8 mouse cellular contexts compared by ENCODE assay signal in genomic region chr6:87669894-87670588, GRCm38 (mm10). TPM values are rescaled to one million over a fixed set of nuclear protein-coding genes. Genes with fewer than 3 reads are reported as not detected.
A peak's percentile ranks its signal among the peaks of the same experiment; 100 is the strongest.
DNase-seq lines count a peak whose midpoint lies in the region; ATAC-seq and TF ChIP-seq lines count a peak whose summit lies in the region.

No protein-coding gene starts in this region.

- no peak for ATAC-seq in embryonic facial prominence, embryonic 13.5 days (ENCODE audit: insufficient number of reproducible peaks, insufficient read depth, low FRiP score, low TSS enrichment, low read depth)
- no peak for ATAC-seq in limb, embryonic 15.5 days (ENCODE audit: insufficient number of reproducible peaks, low FRiP score, low TSS enrichment, low read depth)
- ATAC-seq in midbrain, embryonic 16.5 days: no peak

- H3K4me2 ChIP-seq in embryonic facial prominence, embryonic 13.5 days: peak overlapping the region; percentile 66
- no peak overlapping the region for H3K4me2 ChIP-seq in limb, embryonic 15.5 days
- peak overlapping the region; percentile 36 for H3K4me2 ChIP-seq in midbrain, embryonic 16.5 days (ENCODE audit: low read length)

- TF ChIP-seq CTCF in heart, adult 2 months (IDR thresholded peaks at IDR 0.05): peak; percentile 78

- no peak overlapping the region for H3K27ac ChIP-seq in heart, adult 2 months
- H3K27ac ChIP-seq in heart, embryonic 10.5 days: no peak overlapping the region
- no peak overlapping the region for H3K27ac ChIP-seq in embryonic facial prominence, embryonic 13.5 days
- no peak overlapping the region for H3K27ac ChIP-seq in limb, embryonic 15.5 days
- no peak overlapping the region for H3K27ac ChIP-seq in midbrain, embryonic 16.5 days (ENCODE audit: low read length)

- 41% methylated on average over 7 of the region's 7 CpGs for WGBS in heart, adult 2 months
- 38% methylated on average over 7 of the region's 7 CpGs for WGBS in heart, embryonic 10.5 days
- 40% methylated on average over 7 of the region's 7 CpGs for WGBS in embryonic facial prominence, embryonic 13.5 days
- WGBS in limb, embryonic 15.5 days: 39% methylated on average over 7 of the region's 7 CpGs
- 23% methylated on average over 7 of the region's 7 CpGs for WGBS in midbrain, embryonic 16.5 days

- no peaks in the 10 kb centered on the region for H3K79me2 ChIP-seq in heart, adult 2 months (replicated peaks; ENCODE audit: control insufficient read depth, insufficient read depth, low read length)

- TF ChIP-seq POLR2A in heart, adult 2 months (IDR thresholded peaks at IDR 0.05; ENCODE audit: insufficient read depth, low read depth, low read length): no peak

- H3K9me3 ChIP-seq in heart, embryonic 10.5 days: no peaks in the 10 kb centered on the region
- H3K9me3 ChIP-seq in embryonic facial prominence, embryonic 13.5 days: 0 out of 2 replicates have a peak, but pooled peaks cover 3% of the 10 kb centered on the region
- no peaks in the 10 kb centered on the region for H3K9me3 ChIP-seq in limb, embryonic 15.5 days
- no peaks in the 10 kb centered on the region for H3K9me3 ChIP-seq in midbrain, embryonic 16.5 days (replicated peaks; ENCODE audit: control insufficient read depth, low read length, poor library complexity, severe bottlenecking)

- H3K4me1 ChIP-seq in heart, adult 2 months (ENCODE audit: control insufficient read depth, insufficient read depth, low read length): peaks cover 1% of the 10 kb centered on the region
- H3K4me1 ChIP-seq in heart, embryonic 10.5 days: peaks cover 14% of the 10 kb centered on the region; the same call in 1 of the 2 replicates
- H3K4me1 ChIP-seq in embryonic facial prominence, embryonic 13.5 days: peaks cover 19% of the 10 kb centered on the region
- H3K4me1 ChIP-seq in limb, embryonic 15.5 days: peaks cover 19% of the 10 kb centered on the region
- H3K4me1 ChIP-seq in midbrain, embryonic 16.5 days (ENCODE audit: control insufficient read depth, insufficient read depth, low read length): peaks cover 12% of the 10 kb centered on the region

- no peak for DNase-seq in heart, adult 2 months
- no peak for DNase-seq in heart, embryonic 10.5 days (ENCODE audit: low spot score)
- peak; percentile 69 for DNase-seq in R1 (ENCODE audit: low read depth, low spot score)
- peak; percentile 92 for DNase-seq in induced T-regulatory cell, adult 2 months (ENCODE audit: low read depth)
- DNase-seq in thymus, postnatal 0 days (ENCODE audit: low spot score): peak; percentile 81

- H3K27me3 ChIP-seq in heart, adult 2 months (ENCODE audit: control insufficient read depth, insufficient read depth, low read length): no peaks in the 10 kb centered on the region
- no peaks in the 10 kb centered on the region for H3K27me3 ChIP-seq in heart, embryonic 10.5 days (ENCODE audit: insufficient read depth, poor library complexity, severe bottlenecking)
- no peaks in the 10 kb centered on the region for H3K27me3 ChIP-seq in embryonic facial prominence, embryonic 13.5 days
- no peaks in the 10 kb centered on the region for H3K27me3 ChIP-seq in limb, embryonic 15.5 days
- no peaks in the 10 kb centered on the region for H3K27me3 ChIP-seq in midbrain, embryonic 16.5 days (ENCODE audit: control insufficient read depth, insufficient read depth, low read depth, low read length)

- H3K36me3 ChIP-seq in heart, adult 2 months (ENCODE audit: control insufficient read depth, insufficient read depth, low read length): 0 out of 2 replicates have a peak, but pooled peaks cover 3% of the 10 kb centered on the region
- H3K36me3 ChIP-seq in heart, embryonic 10.5 days: peaks cover 3% of the 10 kb centered on the region; the same call in 1 of the 2 replicates
- H3K36me3 ChIP-seq in embryonic facial prominence, embryonic 13.5 days: 0 out of 2 replicates have a peak, but pooled peaks cover 3% of the 10 kb centered on the region
- H3K36me3 ChIP-seq in limb, embryonic 15.5 days: 0 out of 2 replicates have a peak, but pooled peaks cover 2% of the 10 kb centered on the region
- H3K36me3 ChIP-seq in midbrain, embryonic 16.5 days (ENCODE audit: control insufficient read depth, insufficient read depth, low read length): no peaks in the 10 kb centered on the region

- no peak overlapping the region for H3K4me3 ChIP-seq in heart, adult 2 months
- H3K4me3 ChIP-seq in heart, embryonic 10.5 days: no peak overlapping the region
- H3K4me3 ChIP-seq in embryonic facial prominence, embryonic 13.5 days: no peak overlapping the region
- peak overlapping the region; percentile 7; the same call in 1 of the 2 replicates for H3K4me3 ChIP-seq in limb, embryonic 15.5 days
- H3K4me3 ChIP-seq in midbrain, embryonic 16.5 days (ENCODE audit: low read depth, low read length): no peak overlapping the region

- no peak for TF ChIP-seq EP300 in heart, adult 2 months (IDR thresholded peaks at IDR 0.05; ENCODE audit: insufficient read depth, low read depth, low read length)

- H3K9ac ChIP-seq in heart, adult 2 months (ENCODE audit: low read depth, low read length): no peak overlapping the region
- no peak overlapping the region for H3K9ac ChIP-seq in embryonic facial prominence, embryonic 13.5 days
- no peak overlapping the region for H3K9ac ChIP-seq in limb, embryonic 15.5 days
- H3K9ac ChIP-seq in midbrain, embryonic 16.5 days (ENCODE audit: low read depth, low read length): no peak overlapping the region

- intact Hi-C loops in heart, adult 2 months (cut with DNase I): loop anchor here (1.0 to 5.0 kb wide), 2 partner anchors 204 to 273 kb away; no protein-coding TSS in a partner anchor

RNA-seq across cellular contexts. Expression of gene Aplf, which starts 2.0 kb away (rescaled TPM):
- 1 to 10 TPM; 2.1 to 2.6 TPM for total RNA-seq in heart, adult 2 months (2021)
- polyA plus RNA-seq in heart, adult 2 months (2012; rRNA removed): 1.4 and 2.1 TPM in 2 replicates
- polyA plus RNA-seq in heart, embryonic 10.5 days (2016; fragmentation: Nextera tagmentation; extraction: Ambion mirVana): 11.6 and 12.3 TPM in 2 replicates
- 14.9 and 15.2 TPM in 2 replicates for polyA plus RNA-seq in embryonic facial prominence, embryonic 13.5 days (2015; fragmentation: Nextera tagmentation; extraction: Ambion mirVana)
- 14.9 and 15.1 TPM in 2 replicates for polyA plus RNA-seq in limb, embryonic 15.5 days (2015; fragmentation: Nextera tagmentation; extraction: Ambion mirVana)
- polyA plus RNA-seq in midbrain, embryonic 16.5 days (2015; fragmentation: Nextera tagmentation; extraction: Ambion mirVana): 7.1 and 7.7 TPM in 2 replicates
- polyA plus RNA-seq in thymus, postnatal 0 days (2015; fragmentation: Nextera tagmentation; extraction: Ambion mirVana): 16.8 and 17.4 TPM in 2 replicates

Comparison
In these comparisons a context has a peak if more than half of its experiments do, and no peak if none do; other contexts are left out.
1. DNase-seq: peak in R1 (single experiment), induced T-regulatory cell, adult 2 months (single experiment) and thymus, postnatal 0 days (single experiment); none in heart, adult 2 months (0 of 2) and heart, embryonic 10.5 days (single experiment).